Mouse (Mus musculus) MEL (cell line): ENCODE data around the gene Stim1.

Source experiments
- CTCF ChIP-seq, 3 experiments: IDR thresholded peaks in 2 of 3; conservative IDR thresholded peaks in 1 of 3; 2 replicates each; pipeline ENCODE4 v1.5.1; 2011 to 2012; ENCODE audit warnings: low read length in 3 of 3, low read depth in 2 of 3, mild to moderate bottlenecking in 2 of 3, improper control_type of control experiment in 1 of 3, inconsistent platforms in 1 of 3, mixed read lengths in 1 of 3, moderate library complexity in 1 of 3; ENCODE audit not compliant: control insufficient read depth in 1 of 3, insufficient read depth in 1 of 3, poor library complexity in 1 of 3, severe bottlenecking in 1 of 3
- ELF1 ChIP-seq: IDR thresholded peaks from 2 replicates; pipeline ENCODE4 v1.6.1; 2014; ENCODE audit warnings: low read depth, mild to moderate bottlenecking, inconsistent platforms, low read length, improper control_type of control experiment, moderate library complexity
- MAX ChIP-seq: IDR thresholded peaks from 2 replicates; pipeline ENCODE4 v1.6.1; 2011; ENCODE audit warnings: low read length, improper control_type of control experiment
- MYB ChIP-seq: IDR thresholded peaks from 2 replicates; pipeline ENCODE4 v1.6.1; 2011; ENCODE audit warnings: mild to moderate bottlenecking, low read depth, low read length, improper control_type of control experiment
- MYC ChIP-seq: IDR thresholded peaks from 2 replicates; pipeline ENCODE4 v1.6.1; 2011; ENCODE audit warnings: low read depth, mild to moderate bottlenecking, low read length, improper control_type of control experiment, moderate library complexity
- POLR2A ChIP-seq, 2 experiments: IDR thresholded peaks; 2 replicates each; pipeline ENCODE4 v1.6.1; 2011 to 2012; ENCODE audit warnings: low read length in 2 of 2, mild to moderate bottlenecking in 2 of 2, control low read depth in 1 of 2, improper control_type of control experiment in 1 of 2, low read depth in 1 of 2, moderate library complexity in 1 of 2; ENCODE audit not compliant: control insufficient read depth in 1 of 2, insufficient read depth in 1 of 2, poor library complexity in 1 of 2
- POLR2AphosphoS5 ChIP-seq: IDR thresholded peaks from 2 replicates; pipeline ENCODE4 v1.6.1; 2012; ENCODE audit warnings: low read depth, borderline replicate concordance, mild to moderate bottlenecking, inconsistent platforms, low read length, moderate library complexity, mixed read lengths
- TAL1 ChIP-seq: IDR thresholded peaks from 2 replicates; pipeline ENCODE4 v1.6.1; 2012; ENCODE audit warnings: mild to moderate bottlenecking, inconsistent platforms, low read length, moderate library complexity, mixed read lengths
- USF2 ChIP-seq, 2 experiments: IDR thresholded peaks; 2 replicates each; pipeline ENCODE4 v1.6.1; 2011 to 2012; ENCODE audit warnings: improper control_type of control experiment in 2 of 2, low read length in 2 of 2, borderline replicate concordance in 1 of 2, inconsistent platforms in 1 of 2, low read depth in 1 of 2, mild to moderate bottlenecking in 1 of 2; ENCODE audit not compliant: insufficient read depth in 1 of 2
- ZKSCAN1 ChIP-seq: IDR thresholded peaks from 2 replicates; pipeline ENCODE4 v1.6.1; 2012; ENCODE audit warnings: low read depth, mild to moderate bottlenecking, inconsistent platforms, low read length, improper control_type of control experiment, moderate library complexity
- ZNF384 ChIP-seq: IDR thresholded peaks from 2 replicates; pipeline ENCODE4 v1.6.1; 2012; ENCODE audit warnings: low read depth, mild to moderate bottlenecking, inconsistent platforms, low read length, improper control_type of control experiment

- no peak for TF ChIP-seq MAX
- no peak for TF ChIP-seq CTCF (IDR thresholded peaks at IDR 0.05 in 2 of 3, conservative IDR thresholded peaks at IDR 0.05 in 1 of 3; ENCODE audit: control insufficient read depth in 1 of 3, insufficient read depth in 1 of 3, low read depth in 2 of 3, low read length in 3 of 3, poor library complexity in 1 of 3, severe bottlenecking in 1 of 3)
- TF ChIP-seq POLR2A (IDR thresholded peaks at IDR 0.05; ENCODE audit: control insufficient read depth in 1 of 2, insufficient read depth in 1 of 2, low read depth in 1 of 2, low read length in 2 of 2, poor library complexity in 1 of 2): no peak
- no peak for TF ChIP-seq MYC
- TF ChIP-seq ZNF384: no peak
- TF ChIP-seq POLR2AphosphoS5: no peak
- no peak for TF ChIP-seq TAL1
- no peak for TF ChIP-seq USF2 (IDR thresholded peaks at IDR 0.05; ENCODE audit: borderline replicate concordance in 1 of 2, insufficient read depth in 1 of 2, low read depth in 1 of 2, low read length in 2 of 2)
- no peak for TF ChIP-seq ELF1
- TF ChIP-seq MYB: no peak
- no peak for TF ChIP-seq ZKSCAN1
Measured at GRCm38 (mm10) chr7:102444301-102444700, 176.7 kb downstream of the Stim1 start.
